Mouse (Mus musculus) midbrain, embryonic 13.5 days (tissue): ENCODE measurements around the gene Zscan10. TPM values are rescaled to one million over a fixed set of nuclear protein-coding genes. Genes with fewer than 3 reads are reported as not detected.

Experiments
- ATAC-seq: fragments of 200-750 bp; cut with Nextera tagmentation; 2 replicates; pipeline ENCODE4 v1.8.0; 2017; ENCODE audit warnings: mild to moderate bottlenecking, moderate TSS enrichment, moderate library complexity
- H3K27ac ChIP-seq: fragments of 300-500 bp; sonication (generic); 2 replicates; pipeline ENCODE4 v1.5.1; 2015; ENCODE audit warnings: inconsistent platforms, mild to moderate bottlenecking, moderate library complexity
- H3K27me3 ChIP-seq: fragments of 300-500 bp; sonication (generic); 2 replicates; pipeline ENCODE4 v1.6.1; 2015; ENCODE audit warnings: mild to moderate bottlenecking, inconsistent platforms
- H3K36me3 ChIP-seq: fragments of 300-500 bp; sonication (generic); 2 replicates; pipeline ENCODE4 v1.6.1; 2015; ENCODE audit warnings: mild to moderate bottlenecking, inconsistent platforms
- H3K4me1 ChIP-seq: fragments of 300-500 bp; sonication (generic); replicated peaks from 2 replicates; pipeline ENCODE4 v1.6.1; 2015; ENCODE audit warnings: inconsistent platforms
- H3K4me2 ChIP-seq: fragments of 300-500 bp; sonication (generic); replicated peaks from 2 replicates; pipeline ENCODE4 v1.6.1; 2015; ENCODE audit warnings: moderate library complexity, mild to moderate bottlenecking, inconsistent platforms
- H3K4me3 ChIP-seq: fragments of 300-500 bp; sonication (generic); replicated peaks from 2 replicates; pipeline ENCODE4 v1.5.1; 2015; ENCODE audit warnings: mild to moderate bottlenecking, inconsistent platforms
- H3K9ac ChIP-seq: fragments of 300-500 bp; sonication (generic); replicated peaks from 2 replicates; pipeline ENCODE4 v1.6.1; 2015; ENCODE audit warnings: mild to moderate bottlenecking, inconsistent platforms
- H3K9me3 ChIP-seq: fragments of 300-500 bp; sonication (generic); 2 replicates; pipeline ENCODE4 v1.6.1; 2016; ENCODE audit warnings: mild to moderate bottlenecking, inconsistent platforms
- WGBS: fragments of 180-500 bp; shearing (Covaris S2); methylation state at CpG from one replicate; pipeline ENCODE4 v1.1.7; 2015; 5-methylcytosine and 5-hydroxymethylcytosine counted together
- polyA plus RNA-seq: library from polyadenylated mRNA; unstranded; fragments of >200 nt; fragmentation: Nextera tagmentation; extraction: Ambion mirVana; gene quantifications from 2 replicates; pipeline ENCODE4 v1.2.1, GENCODE M21; 2015

The Zscan10 gene
- not detected in 2 replicates for polyA plus RNA-seq

DNA sequence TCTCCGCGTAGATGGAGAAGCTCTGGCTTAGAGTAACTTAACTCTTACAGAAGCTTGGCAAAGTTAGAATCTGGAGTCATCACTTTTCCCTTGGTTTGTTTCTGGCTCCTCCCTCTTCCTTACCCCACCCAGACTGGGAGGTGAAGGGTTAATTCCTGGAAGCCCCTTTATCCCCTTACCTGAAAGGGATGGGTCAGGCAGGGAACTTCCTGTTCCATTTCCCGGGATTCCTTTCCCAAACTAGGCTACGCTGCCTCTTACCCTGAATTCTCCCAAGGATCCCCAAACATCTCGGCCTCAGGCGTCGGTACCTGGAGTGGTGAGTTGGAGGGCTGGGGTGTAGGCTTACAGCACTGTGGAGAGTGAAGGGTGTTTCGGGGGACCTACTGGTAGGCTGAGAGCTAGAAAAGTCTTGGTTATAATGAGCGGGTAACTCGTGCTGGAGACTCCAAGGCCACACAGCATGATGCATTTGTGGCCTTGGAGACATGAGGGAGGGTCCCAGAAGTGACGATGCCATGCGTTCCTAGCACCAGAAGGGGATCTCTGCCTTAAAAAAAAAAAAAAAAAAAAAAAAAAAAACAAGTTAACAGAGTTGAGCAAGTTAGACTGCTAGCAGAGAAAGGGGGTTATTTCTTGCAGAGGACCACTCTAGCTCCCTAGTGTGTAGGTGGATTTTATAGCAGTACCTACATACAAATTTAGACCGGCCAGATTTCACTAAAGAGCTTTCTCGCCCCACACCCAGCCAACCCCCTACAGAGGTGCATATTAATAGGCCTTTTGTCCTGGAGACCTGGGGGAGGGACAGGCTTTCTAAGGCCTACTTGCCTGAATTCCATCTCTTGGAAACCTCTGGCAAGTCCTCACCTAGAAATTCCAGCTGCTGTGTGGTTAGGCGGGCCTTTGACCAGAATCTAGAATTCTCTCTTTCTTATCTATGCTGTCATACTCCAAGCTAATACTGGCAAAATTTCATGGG lies at the start of gene Zscan10:
Zscan10 (plus strand) TSS at position 216 of the 982 bp plus-strand sequence.
- WGBS: 26% methylated on average over 15 of the region's 15 CpGs
- H3K9me3 ChIP-seq: no peaks in the 10 kb centered on the region
- peak within 1 kb of the TSS; percentile 39; the same call in 1 of the 2 replicates for H3K4me3 ChIP-seq
- peaks cover 17% of the 10 kb centered on the region for H3K4me1 ChIP-seq
- H3K27me3 ChIP-seq: peaks cover 3% of the 10 kb centered on the region; the same call in 1 of the 2 replicates
- H3K27ac ChIP-seq: no peak within 1 kb of the TSS
- no peaks in the 10 kb centered on the region for H3K36me3 ChIP-seq
- H3K4me2 ChIP-seq: peak within 1 kb of the TSS; percentile 58
- peak within 1 kb of the TSS; percentile 40; the same call in 1 of the 2 replicates for H3K9ac ChIP-seq
- ATAC-seq: no peak

GRCm38 (mm10) chr17:23550856-23551255 lies 49.8 kb upstream of the Zscan10 start:
- peak overlapping the region; percentile 71 for H3K4me2 ChIP-seq
- ATAC-seq: peak; percentile 25

DNA sequence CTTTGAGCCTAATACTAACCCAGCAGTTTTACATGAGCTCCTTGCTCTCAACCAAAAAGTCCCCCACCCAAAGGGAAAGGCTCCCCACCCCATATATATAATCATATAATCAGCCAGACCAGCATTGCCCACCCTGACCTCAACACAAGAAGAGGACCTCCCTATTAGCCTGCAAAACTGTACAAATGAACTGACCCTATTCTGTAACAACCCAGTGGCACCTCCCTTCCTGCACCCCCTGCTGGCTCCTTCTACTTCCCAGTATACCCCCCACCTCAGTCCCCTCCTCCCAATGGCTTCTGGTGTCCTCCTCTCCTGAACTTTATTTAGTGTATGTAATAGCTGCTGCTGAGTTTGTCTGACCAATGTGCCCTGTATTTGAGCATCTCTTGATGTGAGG lies 49.2 kb upstream of the Zscan10 start:
- Histone ChIP-seq H3K4me1 (peaks cover 21% of the 10 kb centered on the region), H3K27me3 (no peaks in the 10 kb centered on the region), H3K9me3 (no peaks in the 10 kb centered on the region), H3K36me3 (peaks cover 22% of the 10 kb centered on the region), H3K4me3 (peak overlapping the region; percentile 56), H3K9ac (peak overlapping the region; percentile 67), H3K27ac (peak overlapping the region; percentile 48), H3K4me2 (peak overlapping the region; percentile 71)
- no peak for ATAC-seq

More at GRCm38 (mm10) chr17:23550856-23551255, 49.8 kb upstream of the Zscan10 start:
- Histone ChIP-seq H3K9me3 (no peaks in the 10 kb centered on the region), H3K36me3 (peaks cover 16% of the 10 kb centered on the region), H3K27ac (peak overlapping the region; percentile 48), H3K9ac (peak overlapping the region; percentile 67), H3K27me3 (no peaks in the 10 kb centered on the region), H3K4me1 (peaks cover 21% of the 10 kb centered on the region), H3K4me3 (peak overlapping the region; percentile 56)
- under 1% methylated on average over 15 of the region's 15 CpGs for WGBS

DNA sequence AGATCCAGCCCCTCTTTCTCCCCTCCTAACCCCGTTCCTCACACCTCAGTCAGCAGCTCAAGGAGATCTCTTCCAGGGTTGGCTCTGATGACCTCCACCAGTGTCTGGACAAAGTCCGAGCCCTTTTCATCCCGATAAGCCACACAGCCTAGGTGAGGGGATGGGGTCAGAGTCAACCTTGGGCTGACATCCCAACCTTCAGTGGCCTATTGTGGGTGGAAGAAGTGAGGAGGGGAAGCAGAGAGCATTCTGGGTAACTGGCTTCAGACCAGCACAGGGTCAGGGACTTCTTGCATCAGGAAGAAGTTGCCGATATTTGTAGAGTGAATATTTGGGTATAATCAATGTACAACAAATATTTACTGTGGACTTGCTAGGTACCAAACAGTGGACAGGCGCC lies 48.7 kb upstream of the Zscan10 start:
- Histone ChIP-seq H3K4me3 (no peak overlapping the region), H3K4me2 (no peak overlapping the region), H3K27ac (no peak overlapping the region), H3K36me3 (peaks cover 27% of the 10 kb centered on the region), H3K4me1 (peaks cover 21% of the 10 kb centered on the region), H3K27me3 (no peaks in the 10 kb centered on the region), H3K9ac (no peak overlapping the region), H3K9me3 (no peaks in the 10 kb centered on the region)
- WGBS: 68% methylated on average over 5 of the region's 5 CpGs
- ATAC-seq: no peak

- Histone ChIP-seq H3K4me2 (no peak overlapping the region), H3K27me3 (no peaks in the 10 kb centered on the region), H3K4me3 (no peak overlapping the region), H3K9ac (no peak overlapping the region), H3K4me1 (peaks cover 21% of the 10 kb centered on the region), H3K36me3 (peaks cover 38% of the 10 kb centered on the region), H3K9me3 (no peaks in the 10 kb centered on the region), H3K27ac (no peak overlapping the region)
- WGBS: 89% methylated on average over 8 of the region's 8 CpGs
- ATAC-seq: no peak
Observed at GRCm38 (mm10) chr17:23552896-23553633, 47.6 kb upstream of the Zscan10 start.

DNA sequence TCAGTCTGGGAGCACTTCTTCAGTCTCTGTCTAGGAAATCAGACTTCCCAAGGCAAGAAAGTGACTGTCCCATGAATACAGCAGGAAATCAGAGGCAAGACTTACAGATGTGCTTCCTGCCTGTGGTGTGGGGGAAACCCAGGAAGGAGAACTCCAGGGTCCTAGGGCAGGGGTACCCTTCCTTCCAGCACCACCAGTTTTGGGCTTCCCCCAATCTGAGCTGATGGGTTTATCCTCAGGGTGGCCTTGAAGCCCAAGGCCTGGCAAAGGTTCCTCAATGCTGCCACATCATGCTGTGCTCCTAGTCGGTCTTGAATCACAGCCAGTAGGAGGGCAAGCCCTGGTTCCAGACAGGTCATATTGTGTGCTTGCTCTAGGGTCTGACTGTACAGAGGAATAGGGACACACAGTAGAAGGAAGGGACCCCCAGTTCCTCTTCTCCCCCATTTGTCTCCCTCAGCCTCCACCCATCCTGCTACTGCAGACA lies 47.0 kb upstream of the Zscan10 start:
- Histone ChIP-seq H3K27ac (no peak overlapping the region), H3K9ac (no peak overlapping the region), H3K4me3 (no peak overlapping the region), H3K27me3 (no peaks in the 10 kb centered on the region), H3K4me2 (no peak overlapping the region), H3K9me3 (no peaks in the 10 kb centered on the region), H3K4me1 (peaks cover 21% of the 10 kb centered on the region), H3K36me3 (peaks cover 44% of the 10 kb centered on the region)
- WGBS: 85% methylated on average over 1 of the region's 1 CpGs
- ATAC-seq: no peak

- ATAC-seq: no peak
- Histone ChIP-seq H3K4me1 (peaks cover 14% of the 10 kb centered on the region), H3K9ac (no peak overlapping the region), H3K4me3 (no peak overlapping the region), H3K36me3 (peaks cover 51% of the 10 kb centered on the region), H3K4me2 (no peak overlapping the region), H3K9me3 (no peaks in the 10 kb centered on the region), H3K27ac (no peak overlapping the region), H3K27me3 (no peaks in the 10 kb centered on the region)
Observed at GRCm38 (mm10) chr17:23554321-23554720, 46.3 kb upstream of the Zscan10 start.

DNA sequence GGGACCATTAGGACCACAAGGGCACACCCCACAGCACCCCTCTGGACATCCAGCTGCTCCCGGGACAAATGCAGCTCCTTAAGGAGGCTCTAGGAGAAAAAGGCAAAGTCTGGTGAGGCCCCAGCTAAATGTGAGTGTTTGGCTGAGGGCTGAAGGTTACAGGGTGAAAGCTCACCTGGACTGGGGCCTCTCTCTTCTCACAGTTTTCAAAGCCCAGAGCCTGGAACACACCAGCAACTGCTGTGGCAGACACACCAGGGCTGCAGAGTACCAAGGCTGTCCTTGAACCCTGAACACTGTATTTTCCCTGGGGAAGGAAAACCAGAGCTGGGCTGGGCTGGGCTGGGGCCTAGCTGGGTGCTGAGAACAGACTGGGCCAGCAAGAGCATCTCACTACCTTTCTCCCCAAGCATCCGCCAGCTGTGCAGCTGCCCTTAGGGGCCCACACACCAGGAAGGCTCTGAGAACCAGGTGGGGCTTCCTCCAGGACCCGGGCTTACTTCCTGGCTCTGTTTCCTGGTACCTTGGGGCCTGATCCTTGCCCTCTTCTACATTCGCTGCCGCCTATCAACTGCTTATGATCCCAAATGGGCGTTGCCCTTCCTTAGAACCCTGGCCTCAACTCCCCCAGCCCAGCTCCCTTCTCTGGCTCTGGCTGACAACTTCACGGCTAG lies 45.3 kb upstream of the Zscan10 start:
- ATAC-seq: no peak
- H3K9ac ChIP-seq: no peak overlapping the region; the same call in 1 of the 2 replicates
- peaks cover 58% of the 10 kb centered on the region for H3K36me3 ChIP-seq
- H3K4me1 ChIP-seq: peaks cover 7% of the 10 kb centered on the region
- H3K27me3 ChIP-seq: no peaks in the 10 kb centered on the region
- no peaks in the 10 kb centered on the region for H3K9me3 ChIP-seq
- H3K4me3 ChIP-seq: no peak overlapping the region
- WGBS: 85% methylated on average over 7 of the region's 7 CpGs
- no peak overlapping the region for H3K4me2 ChIP-seq
- H3K27ac ChIP-seq: no peak overlapping the region

- Histone ChIP-seq H3K9me3 (no peaks in the 10 kb centered on the region), H3K27ac (no peak overlapping the region), H3K27me3 (no peaks in the 10 kb centered on the region), H3K4me2 (no peak overlapping the region), H3K9ac (no peak overlapping the region), H3K36me3 (peaks cover 64% of the 10 kb centered on the region), H3K4me3 (no peak overlapping the region), H3K4me1 (peaks cover 10% of the 10 kb centered on the region)
- ATAC-seq: no peak
- WGBS: 49% methylated on average over 11 of the region's 11 CpGs
Observed at GRCm38 (mm10) chr17:23559767-23560166, 40.9 kb upstream of the Zscan10 start.

DNA sequence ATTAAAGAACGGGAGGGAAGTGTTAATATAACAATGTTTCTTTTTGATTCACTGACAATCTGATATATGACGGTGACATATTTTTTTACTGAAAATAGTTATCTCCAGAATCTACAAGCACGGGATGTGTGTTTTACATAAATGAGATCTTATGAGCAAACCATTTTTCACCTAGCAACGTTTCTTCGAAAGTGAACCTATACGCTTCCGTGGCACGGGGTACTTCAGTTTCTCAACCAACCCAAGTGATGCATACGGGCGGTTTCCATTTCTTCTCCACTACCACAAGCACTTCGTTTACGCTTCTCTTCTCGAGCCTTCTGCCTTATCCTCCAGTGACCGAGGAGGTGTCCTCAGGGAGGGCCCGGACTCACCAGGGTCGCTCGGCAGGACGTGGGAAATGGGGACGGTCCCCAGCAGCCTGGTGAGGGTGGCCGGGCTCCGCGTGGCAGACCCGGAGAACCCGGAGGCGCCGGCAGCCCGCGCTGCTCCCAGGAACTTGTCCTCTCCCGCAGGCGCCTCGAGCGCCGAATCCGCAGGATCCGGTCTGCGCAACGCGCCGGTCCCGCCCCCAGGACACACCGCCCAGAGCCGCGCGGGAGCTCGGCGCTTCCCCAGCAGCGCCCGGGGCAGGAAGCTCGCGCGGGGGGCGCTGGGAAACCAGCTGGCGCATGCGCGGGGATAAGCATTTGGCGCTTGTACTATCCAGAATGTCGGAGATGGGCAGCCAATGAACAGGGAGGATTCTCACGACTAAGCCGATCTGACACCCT lies 36.9 kb upstream of the Zscan10 start, which contains the start of gene Zfp213:
Zfp213 (minus strand) TSS at position 644 of the 773 bp plus-strand sequence.
- Histone ChIP-seq H3K4me2 (peak within 1 kb of the TSS; percentile 60), H3K9me3 (no peaks in the 10 kb centered on the region), H3K27me3 (no peaks in the 10 kb centered on the region), H3K27ac (peak within 1 kb of the TSS; percentile 93), H3K4me3 (peak within 1 kb of the TSS; percentile 82), H3K36me3 (peaks cover 24% of the 10 kb centered on the region), H3K9ac (peak within 1 kb of the TSS; percentile 93), H3K4me1 (peaks cover 15% of the 10 kb centered on the region)
- WGBS: 1% methylated on average over 59 of the region's 59 CpGs
- ATAC-seq: peak; percentile 97

- Histone ChIP-seq H3K9ac (peak overlapping the region; percentile 93), H3K36me3 (peaks cover 18% of the 10 kb centered on the region), H3K9me3 (no peaks in the 10 kb centered on the region), H3K4me1 (peaks cover 15% of the 10 kb centered on the region), H3K4me2 (peak overlapping the region; percentile 60), H3K27ac (peak overlapping the region; percentile 93), H3K27me3 (no peaks in the 10 kb centered on the region), H3K4me3 (peak overlapping the region; percentile 82)
- WGBS: 3% methylated on average over 8 of the region's 8 CpGs
- peak; percentile 90 for ATAC-seq
Observed at GRCm38 (mm10) chr17:23564368-23564715, 36.3 kb upstream of the Zscan10 start.
